Mouse (Mus musculus): ENCODE measurements around the gene Ano2.

Ano2 gene

GRCm38 (mm10) chr6:125914446-125914845 lies 224.2 kb downstream of the Ano2 start:
- no peak for DNase-seq (ENCODE audit: inconsistent ontology term)

DNA sequence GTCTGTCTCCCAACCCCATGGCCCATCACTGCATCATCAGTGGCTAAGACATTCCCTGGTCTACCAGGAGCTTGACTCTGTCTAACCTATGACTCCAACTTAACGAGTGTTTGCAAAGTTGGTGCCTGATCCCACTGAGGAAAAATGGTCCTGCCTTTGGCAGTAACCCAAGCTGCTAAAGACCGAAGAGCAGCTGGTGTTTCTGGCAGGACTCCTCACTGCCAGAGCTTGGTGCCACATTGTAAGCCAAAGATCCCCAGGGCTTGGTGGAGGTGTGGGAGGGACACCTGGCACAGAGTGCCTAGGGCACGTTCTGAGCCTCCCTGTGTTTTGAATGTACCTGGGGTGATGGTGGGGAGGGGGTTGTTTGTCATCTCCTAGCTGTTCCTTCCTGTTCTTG lies 232.5 kb downstream of the Ano2 start:
- no peak for DNase-seq (ENCODE audit: inconsistent ontology term)

GRCm38 (mm10) chr6:125924979-125925378 lies 234.8 kb downstream of the Ano2 start:
- DNase-seq (ENCODE audit: inconsistent ontology term), result peak; percentile 90

- DNase-seq (ENCODE audit: inconsistent ontology term), result no peak
These were observed 235.6 kb downstream of the Ano2 start for GRCm38 (mm10) chr6:125925861-125926260.

DNA sequence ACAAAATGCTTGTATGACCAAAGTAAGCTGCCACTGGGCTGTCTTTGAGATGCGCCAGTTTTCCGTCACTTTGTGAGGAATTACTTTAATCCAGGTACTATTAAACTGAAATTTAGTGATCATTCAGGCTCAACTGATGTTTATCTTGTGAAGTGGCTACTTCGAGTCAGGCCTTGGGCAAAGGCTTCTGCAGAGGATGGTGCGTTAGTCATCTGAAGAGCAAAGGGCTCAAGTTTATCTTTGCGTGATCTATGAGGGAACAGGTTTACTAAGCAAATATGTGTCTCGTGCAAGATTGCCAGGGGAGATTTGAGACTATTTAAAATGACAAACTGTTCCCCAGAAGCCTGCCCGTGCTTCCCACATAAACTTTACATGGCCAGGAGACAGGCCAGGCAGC lies 241.7 kb downstream of the Ano2 start:
- no peak for DNase-seq (ENCODE audit: inconsistent ontology term)

- peak; percentile 25 for DNase-seq (ENCODE audit: inconsistent ontology term)
These were observed 264.7 kb downstream of the Ano2 start for GRCm38 (mm10) chr6:125954965-125955364.

DNA sequence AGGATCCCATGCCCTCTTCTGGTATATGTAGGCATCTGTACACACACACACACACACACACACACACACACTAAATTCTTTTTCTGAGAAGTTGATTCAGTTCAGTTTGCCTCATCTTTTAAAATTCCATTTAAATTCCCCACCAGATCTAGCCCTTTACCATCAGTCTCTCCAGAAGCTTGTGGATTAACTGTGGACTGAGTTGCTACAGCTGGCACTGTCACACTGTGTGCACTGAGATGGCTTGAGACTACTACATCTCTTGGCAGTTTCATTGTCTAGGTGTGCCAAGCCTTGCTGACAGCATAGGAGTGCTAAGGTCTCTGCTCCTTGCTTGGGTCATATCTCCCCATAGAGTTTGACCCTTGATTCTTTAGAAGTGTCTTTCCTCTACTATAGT lies 283.3 kb downstream of the Ano2 start:
- DNase-seq (ENCODE audit: inconsistent ontology term), result no peak

GRCm38 (mm10) chr6:125975788-125976465 lies 285.7 kb downstream of the Ano2 start:
- DNase-seq (ENCODE audit: inconsistent ontology term), result no peak

- no peak for DNase-seq (ENCODE audit: inconsistent ontology term)
These were observed 289.4 kb downstream of the Ano2 start for GRCm38 (mm10) chr6:125979601-125980000.

DNA sequence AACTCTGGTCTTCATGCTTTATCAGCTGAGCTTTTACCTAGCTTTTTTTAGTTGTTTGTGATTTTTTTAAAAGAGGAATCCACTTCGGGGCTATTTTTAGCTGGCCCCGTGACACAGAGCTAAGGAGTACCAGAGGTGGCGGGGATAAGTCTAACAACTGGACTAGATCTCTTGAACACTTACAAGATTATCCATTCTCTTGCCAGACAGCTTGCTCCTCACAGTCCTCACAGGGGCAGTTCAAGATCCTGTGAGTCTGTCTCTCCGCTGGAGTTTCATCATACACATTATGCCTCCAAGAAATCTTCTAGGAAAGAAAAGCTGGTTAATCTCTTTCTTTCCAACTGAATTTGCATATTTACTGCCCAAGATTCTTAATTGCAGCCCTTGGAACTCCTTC lies 293.8 kb downstream of the Ano2 start:
- DNase-seq (ENCODE audit: inconsistent ontology term), result no peak

GRCm38 (mm10) chr6:125992731-125993130 lies 302.5 kb downstream of the Ano2 start:
- no peak for DNase-seq (ENCODE audit: inconsistent ontology term)

DNA sequence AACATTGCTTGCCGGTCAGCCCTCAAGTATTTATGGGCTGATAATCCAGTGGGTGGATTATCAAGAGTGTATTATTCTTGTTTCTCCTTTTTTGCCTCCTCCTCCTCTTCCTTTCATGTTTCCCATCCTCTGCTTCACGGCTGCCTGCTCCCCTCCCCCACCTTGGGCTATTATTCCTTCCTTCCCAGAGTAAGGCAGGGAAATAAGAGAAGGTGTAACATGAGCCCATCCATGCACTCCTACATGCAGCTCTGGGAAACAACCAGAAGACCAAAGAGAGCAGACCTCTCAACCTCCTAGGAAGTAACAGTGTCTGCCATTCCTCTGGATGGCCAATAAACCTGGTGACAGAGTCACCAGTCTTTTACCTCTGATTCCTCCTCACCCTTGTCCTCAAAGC lies 311.6 kb downstream of the Ano2 start:
- no peak for DNase-seq (ENCODE audit: inconsistent ontology term)

DNA sequence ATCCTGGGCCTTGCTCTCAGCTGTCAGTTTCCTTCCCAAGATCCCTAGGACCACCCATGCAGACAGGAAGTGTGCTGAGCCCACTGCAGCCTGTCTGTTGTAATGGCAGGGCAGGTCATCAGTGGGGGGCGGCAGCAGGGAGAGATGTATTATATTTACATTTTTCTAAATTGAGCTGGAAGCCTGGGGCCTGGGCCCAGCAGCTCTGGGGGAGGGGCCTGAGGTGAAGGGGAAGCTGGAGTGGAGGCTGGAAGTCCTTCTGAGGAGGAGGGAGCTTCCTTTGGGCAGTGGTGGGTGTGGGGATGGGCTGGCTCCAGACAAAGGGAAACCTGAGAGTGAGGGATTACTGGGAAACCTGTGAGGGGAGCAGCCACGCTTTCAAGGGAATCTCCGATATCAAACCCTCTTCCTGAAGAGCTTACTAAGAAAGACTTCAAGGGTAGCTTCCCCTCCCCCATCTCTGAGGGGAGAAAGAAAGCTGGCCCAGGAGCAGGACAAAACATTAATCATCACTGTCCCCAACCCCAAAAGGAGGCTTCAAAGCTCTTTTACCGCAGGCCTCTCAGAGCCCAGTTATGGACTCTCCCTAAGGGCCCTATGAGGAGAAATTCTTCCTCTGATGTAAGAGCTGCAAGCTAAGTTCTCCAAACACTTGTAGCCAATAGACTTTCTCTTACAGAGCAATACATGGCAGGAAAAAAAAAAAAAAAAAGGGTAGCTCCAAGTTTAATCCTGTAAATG lies 313.0 kb downstream of the Ano2 start:
- DNase-seq (ENCODE audit: inconsistent ontology term), result no peak

GRCm38 (mm10) chr6:126006647-126007046 lies 316.4 kb downstream of the Ano2 start:
- DNase-seq (ENCODE audit: inconsistent ontology term), result no peak

DNA sequence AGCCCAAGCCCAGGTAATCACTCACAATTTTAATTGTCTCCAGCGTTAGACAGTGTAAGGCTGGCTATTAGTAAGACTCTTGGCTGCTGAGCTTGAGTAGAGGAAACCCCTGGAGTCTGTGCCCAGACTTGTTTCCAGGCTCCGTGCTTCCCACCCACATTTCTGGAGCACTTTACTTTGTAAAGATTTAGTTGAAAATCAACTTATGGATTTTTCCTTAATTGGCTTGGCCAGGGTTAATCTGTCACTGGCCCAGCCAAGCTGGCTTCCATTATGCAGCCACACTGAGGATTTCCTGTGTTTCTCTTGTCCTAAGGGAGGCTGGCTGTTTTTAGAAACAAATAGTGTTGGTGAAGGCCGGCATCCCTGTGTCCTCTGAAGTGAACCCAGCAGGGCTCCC lies 318.9 kb downstream of the Ano2 start:
- DNase-seq (ENCODE audit: inconsistent ontology term), result peak; percentile 22

GRCm38 (mm10) chr6:126016991-126017390 lies 326.8 kb downstream of the Ano2 start:
- no peak for DNase-seq (ENCODE audit: inconsistent ontology term)

GRCm38 (mm10) chr6:126018411-126018810 lies 328.2 kb downstream of the Ano2 start:
- DNase-seq (ENCODE audit: inconsistent ontology term), result no peak

DNA sequence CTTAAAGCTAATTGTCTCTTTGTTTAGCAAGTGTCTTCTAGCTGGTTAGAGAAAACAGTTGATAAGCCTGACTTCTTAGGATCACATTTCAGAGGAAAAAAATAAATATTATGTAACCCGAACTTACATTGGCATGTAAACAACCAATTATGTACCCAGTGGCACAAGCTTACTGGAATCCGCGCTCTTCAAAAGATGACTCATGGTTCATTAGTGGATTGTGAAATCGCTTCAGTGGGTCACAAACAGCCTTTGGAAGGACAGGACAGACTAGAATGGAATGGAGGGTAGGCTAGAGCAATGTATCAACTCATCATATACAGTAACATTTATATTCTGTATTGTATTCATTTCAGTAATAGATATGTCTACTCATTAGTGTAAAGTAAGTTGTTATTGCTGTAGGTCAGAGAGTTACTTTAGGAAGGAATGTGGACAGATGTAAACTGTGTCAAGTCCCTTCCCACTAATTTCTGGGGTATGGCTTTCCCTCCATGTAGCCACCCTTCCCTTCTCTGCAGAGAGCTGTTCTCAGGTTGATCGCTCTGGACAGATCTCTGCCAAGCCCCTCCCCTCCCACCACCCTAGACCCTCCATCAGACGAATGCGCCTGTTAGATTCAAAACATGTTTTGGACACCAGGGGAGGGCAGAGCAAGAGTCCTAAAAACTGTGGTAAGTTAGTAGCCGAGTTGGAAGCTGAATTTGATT lies 343.6 kb downstream of the Ano2 start:
- DNase-seq (ENCODE audit: inconsistent ontology term), result peak; percentile 93

- DNase-seq (ENCODE audit: inconsistent ontology term), result no peak
These were observed 344.1 kb downstream of the Ano2 start for GRCm38 (mm10) chr6:126034403-126034724.

DNA sequence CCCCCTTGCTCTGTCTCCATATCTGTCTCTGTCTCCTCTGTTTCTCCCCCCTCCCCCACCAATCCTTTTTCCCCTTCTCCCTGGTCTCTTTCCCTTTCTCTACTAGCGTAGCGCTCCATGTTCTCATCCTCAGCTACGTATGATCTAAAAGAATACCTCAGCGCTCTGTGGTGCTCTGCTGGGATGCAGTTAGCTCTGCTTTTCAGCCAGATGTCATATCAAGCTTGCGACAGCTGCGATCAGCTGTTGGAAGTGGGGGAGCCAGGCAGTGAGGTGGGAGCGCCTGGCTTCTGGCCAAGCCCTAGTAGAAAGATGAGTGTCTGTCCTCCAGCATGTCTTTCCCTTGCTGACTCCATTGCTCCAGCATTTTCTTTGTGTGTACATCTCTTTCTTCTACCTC lies 344.5 kb downstream of the Ano2 start:
- peak; percentile 7 for DNase-seq (ENCODE audit: inconsistent ontology term)

DNA sequence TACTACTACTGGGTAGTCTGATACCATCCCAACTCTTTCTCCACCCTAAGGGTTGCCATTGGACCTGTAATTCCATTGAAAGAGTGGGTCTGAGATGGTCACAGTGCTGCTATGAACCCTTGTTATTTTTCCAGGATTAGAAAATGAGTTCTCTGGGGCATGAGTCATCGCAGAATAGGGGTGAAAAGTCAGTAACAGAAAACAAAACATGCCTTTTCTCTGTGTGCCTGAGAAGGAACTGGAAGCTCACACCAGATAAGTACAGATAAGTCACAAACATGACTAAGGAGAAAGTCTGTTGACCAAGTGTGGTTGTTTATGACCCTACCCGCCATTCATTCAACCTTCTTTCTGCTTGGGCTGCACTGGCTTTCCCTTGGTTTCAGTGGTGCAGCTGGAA lies 345.4 kb downstream of the Ano2 start:
- peak; percentile 16 for DNase-seq (ENCODE audit: inconsistent ontology term)

- no peak for DNase-seq (ENCODE audit: inconsistent ontology term)
These were observed 355.7 kb downstream of the Ano2 start for GRCm38 (mm10) chr6:126045931-126046330.

- DNase-seq (ENCODE audit: inconsistent ontology term), result no peak
These were observed 358.0 kb downstream of the Ano2 start for GRCm38 (mm10) chr6:126048206-126048605.

Data from Muller cell, postnatal 12 days (primary cell).